Mouse (Mus musculus) brain, embryonic 14.5 days (tissue): ENCODE measurements at regions not wholly inside any gene's neighbourhood (a gene's known extent, or its start where the extent isn't known, plus 50 kb on each side); places are given as distances from the start of the nearest gene placed in this dataset.

ENCODE experiments used
- CTCF ChIP-seq: fragments of 200-500 bp; IDR thresholded peaks from 2 replicates; pipeline ENCODE4 v1.5.1; 2012; ENCODE audit warnings: inconsistent platforms, mild to moderate bottlenecking, moderate library complexity, borderline replicate concordance; ENCODE audit not compliant: insufficient read depth, insufficient read length; ENCODE audit errors: extremely low read depth
- POLR2A ChIP-seq: fragments of 200-500 bp; IDR thresholded peaks from 2 replicates; pipeline ENCODE4 v1.6.1; 2012; ENCODE audit warnings: mild to moderate bottlenecking, inconsistent platforms, borderline replicate concordance; ENCODE audit not compliant: poor library complexity, insufficient read depth, insufficient read length, severe bottlenecking; ENCODE audit errors: extremely low read depth

DNA sequence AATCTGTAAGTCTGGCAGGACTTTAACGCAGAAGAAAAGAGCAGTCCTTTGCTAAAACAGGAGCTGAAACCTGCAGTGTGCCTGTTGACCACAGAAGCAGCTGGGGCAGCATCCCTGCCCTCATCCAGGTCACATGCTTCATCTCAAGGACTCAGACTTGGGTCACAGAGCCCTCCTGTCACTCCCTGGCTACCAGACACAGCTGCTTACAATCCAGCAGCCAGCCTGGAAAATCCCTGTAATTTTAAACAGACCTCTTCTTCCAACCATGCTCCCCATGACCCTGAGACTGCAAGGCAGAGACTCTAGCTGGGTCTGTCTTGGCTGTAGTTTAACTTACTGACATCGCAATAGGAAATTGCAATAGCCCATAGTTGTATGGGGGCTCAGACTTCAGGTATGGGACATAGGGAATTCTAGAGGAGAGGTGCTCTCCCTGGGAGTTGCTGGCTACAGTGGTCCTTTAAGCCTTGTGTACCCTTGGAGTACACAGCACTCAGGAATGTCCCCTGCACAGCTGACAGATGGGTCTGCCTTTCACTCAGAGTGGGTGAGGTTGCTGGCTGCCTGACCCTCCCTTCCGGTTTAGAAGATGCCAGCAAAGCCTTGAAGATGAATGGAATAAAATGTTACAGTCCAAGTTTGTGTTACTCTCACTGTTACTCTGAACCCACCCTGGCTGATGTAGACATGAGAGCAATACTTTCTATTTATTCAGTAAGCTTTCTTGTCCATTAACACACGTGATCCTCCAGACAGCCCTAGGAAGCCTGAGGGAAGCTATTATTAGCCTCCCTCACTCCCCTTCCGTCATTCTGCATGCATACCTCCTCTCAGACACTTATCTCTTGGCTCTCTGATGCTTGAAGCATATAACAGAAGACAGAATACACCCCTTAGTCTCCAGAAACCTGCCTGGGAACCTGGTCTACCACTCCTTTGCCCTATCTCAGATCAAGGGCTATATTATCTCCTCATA is 159.7 kb downstream of the Sox11 start:
- TF ChIP-seq POLR2A, result no peak
- TF ChIP-seq CTCF, result no peak
